Mouse (Mus musculus): ENCODE measurements around the gene Nr1h2. TPM values are rescaled to one million over a fixed set of nuclear protein-coding genes. Genes with fewer than 3 reads are reported as not detected.

The Nr1h2 gene
- polyA plus RNA-seq, 1 experiment from 2014 or later = 56.5 TPM

DNA sequence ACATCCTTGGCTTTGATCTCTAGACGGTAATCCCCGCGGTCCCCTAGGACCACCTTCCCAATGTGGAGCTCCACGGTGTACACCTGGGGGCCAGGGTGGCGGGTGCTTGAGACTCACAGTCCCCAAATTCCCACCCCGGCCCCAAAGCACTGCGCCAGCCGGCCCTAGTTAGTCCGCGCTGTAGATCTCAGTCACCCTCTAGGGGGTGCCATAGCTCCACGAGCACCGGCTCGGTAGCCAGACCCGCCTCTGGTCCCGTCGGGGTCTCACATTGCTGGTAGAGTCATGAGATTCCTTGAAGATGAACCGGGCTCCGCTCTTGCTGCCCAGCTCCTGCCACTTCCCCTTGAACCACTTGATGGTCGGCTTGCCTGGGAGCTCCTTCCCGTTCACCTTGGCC is 32.0 kb downstream of the Nr1h2 start:
- no peaks in the 10 kb centered on the region for H3K27me3 ChIP-seq (ENCODE audit: control insufficient read depth, insufficient read depth, low read length)
- no peaks in the 10 kb centered on the region for H3K9me3 ChIP-seq (ENCODE audit: control insufficient read depth, low read length)
- TF ChIP-seq EP300 (optimal IDR thresholded peaks at IDR 0.05) = no peak
- TF ChIP-seq CTCF (IDR thresholded peaks at IDR 0.05; ENCODE audit: low read depth) = peak; percentile 83
- no peak overlapping the region for H3K27ac ChIP-seq (replicated peaks)
- H3K4me2 ChIP-seq (replicated peaks; ENCODE audit: low read depth) = no peak overlapping the region; the same call in 1 of the 2 replicates
- H3K36me3 ChIP-seq (ENCODE audit: control insufficient read depth, insufficient read depth, low read length) = no peaks in the 10 kb centered on the region
- WGBS = 4% methylated on average over 14 of the region's 20 CpGs
- DNase-seq (ENCODE audit: low spot score) (peak; percentile 60), ATAC-seq (ENCODE audit: low FRiP score, low TSS enrichment) (peak; percentile 38; the same call in 1 of the 2 replicates)
- no peak overlapping the region for H3K4me3 ChIP-seq (ENCODE audit: low read depth, low read length)
- peak overlapping the region; percentile 18; the same call in 1 of the 2 replicates for H3K9ac ChIP-seq (ENCODE audit: low read length)
- H3K4me1 ChIP-seq (replicated peaks; ENCODE audit: control insufficient read depth, insufficient read depth) = peaks cover 3% of the 10 kb centered on the region; the same call in 1 of the 2 replicates

- TF ChIP-seq CTCF (IDR thresholded peaks at IDR 0.05; ENCODE audit: low read depth) = no peak
- TF ChIP-seq EP300 (optimal IDR thresholded peaks at IDR 0.05) = no peak
- no peak overlapping the region for H3K27ac ChIP-seq (replicated peaks)
- H3K9me3 ChIP-seq (ENCODE audit: control insufficient read depth, low read length) = no peaks in the 10 kb centered on the region
- WGBS = 55% methylated on average over 3 of the region's 3 CpGs
- H3K4me1 ChIP-seq (replicated peaks; ENCODE audit: control insufficient read depth, insufficient read depth) = peaks cover 3% of the 10 kb centered on the region; the same call in 1 of the 2 replicates
- no peak overlapping the region for H3K9ac ChIP-seq (ENCODE audit: low read length)
- no peaks in the 10 kb centered on the region for H3K27me3 ChIP-seq (ENCODE audit: control insufficient read depth, insufficient read depth, low read length)
- H3K36me3 ChIP-seq (ENCODE audit: control insufficient read depth, insufficient read depth, low read length) = no peaks in the 10 kb centered on the region
- DNase-seq (ENCODE audit: low spot score) = no peak
- ATAC-seq (ENCODE audit: low FRiP score, low TSS enrichment) = no peak
- no peak overlapping the region for H3K4me3 ChIP-seq (ENCODE audit: low read depth, low read length)
- H3K4me2 ChIP-seq (replicated peaks; ENCODE audit: low read depth) = no peak overlapping the region
Measured at GRCm38 (mm10) chr7:44520990-44521389, 32.8 kb downstream of the Nr1h2 start.

- Histone ChIP-seq H3K4me2 (replicated peaks; ENCODE audit: low read depth) (no peak overlapping the region), H3K4me3 (ENCODE audit: low read depth, low read length) (no peak overlapping the region), H3K27ac (replicated peaks) (no peak overlapping the region), H3K4me1 (replicated peaks; ENCODE audit: control insufficient read depth, insufficient read depth) (no peaks in the 10 kb centered on the region), H3K27me3 (ENCODE audit: control insufficient read depth, insufficient read depth, low read length) (no peaks in the 10 kb centered on the region), H3K9ac (ENCODE audit: low read length) (no peak overlapping the region), H3K9me3 (ENCODE audit: control insufficient read depth, low read length) (no peaks in the 10 kb centered on the region), H3K36me3 (ENCODE audit: control insufficient read depth, insufficient read depth, low read length) (no peaks in the 10 kb centered on the region)
- WGBS = 61% methylated on average over 9 of the region's 9 CpGs
- ATAC-seq (ENCODE audit: low FRiP score, low TSS enrichment) (no peak), DNase-seq (ENCODE audit: low spot score) (no peak)
- TF ChIP-seq EP300 (optimal IDR thresholded peaks at IDR 0.05) (no peak), CTCF (IDR thresholded peaks at IDR 0.05; ENCODE audit: low read depth) (peak; percentile 33)
Measured at GRCm38 (mm10) chr7:44519240-44519913, 34.4 kb downstream of the Nr1h2 start.

- no peak for DNase-seq (ENCODE audit: low spot score)
- Histone ChIP-seq H3K9ac (ENCODE audit: low read length) (no peak overlapping the region), H3K4me3 (ENCODE audit: low read depth, low read length) (no peak overlapping the region), H3K4me2 (replicated peaks; ENCODE audit: low read depth) (no peak overlapping the region), H3K36me3 (ENCODE audit: control insufficient read depth, insufficient read depth, low read length) (no peaks in the 10 kb centered on the region), H3K9me3 (ENCODE audit: control insufficient read depth, low read length) (no peaks in the 10 kb centered on the region), H3K4me1 (replicated peaks; ENCODE audit: control insufficient read depth, insufficient read depth) (no peaks in the 10 kb centered on the region), H3K27ac (replicated peaks) (no peak overlapping the region), H3K27me3 (ENCODE audit: control insufficient read depth, insufficient read depth, low read length) (no peaks in the 10 kb centered on the region)
- no peak for ATAC-seq (ENCODE audit: low FRiP score, low TSS enrichment)
- TF ChIP-seq CTCF (IDR thresholded peaks at IDR 0.05; ENCODE audit: low read depth) (no peak), EP300 (optimal IDR thresholded peaks at IDR 0.05) (no peak)
Measured at GRCm38 (mm10) chr7:44507491-44507890, 46.3 kb downstream of the Nr1h2 start.

- DNase-seq (ENCODE audit: low spot score) = peak; percentile 75
- H3K4me1 ChIP-seq (replicated peaks; ENCODE audit: control insufficient read depth, insufficient read depth) = no peaks in the 10 kb centered on the region
- no peak; the same call in 1 of the 2 replicates for ATAC-seq (ENCODE audit: low FRiP score, low TSS enrichment)
- H3K9ac ChIP-seq (ENCODE audit: low read length) = no peak overlapping the region
- H3K27ac ChIP-seq (replicated peaks) = no peak overlapping the region
- no peak overlapping the region for H3K4me2 ChIP-seq (replicated peaks; ENCODE audit: low read depth)
- no peaks in the 10 kb centered on the region for H3K36me3 ChIP-seq (ENCODE audit: control insufficient read depth, insufficient read depth, low read length)
- no peaks in the 10 kb centered on the region for H3K9me3 ChIP-seq (ENCODE audit: control insufficient read depth, low read length)
- no peak overlapping the region for H3K4me3 ChIP-seq (ENCODE audit: low read depth, low read length)
- WGBS = 34% methylated on average over 5 of the region's 5 CpGs
- TF ChIP-seq EP300 (optimal IDR thresholded peaks at IDR 0.05) = no peak
- TF ChIP-seq CTCF (IDR thresholded peaks at IDR 0.05; ENCODE audit: low read depth) = peak; percentile 82
- no peaks in the 10 kb centered on the region for H3K27me3 ChIP-seq (ENCODE audit: control insufficient read depth, insufficient read depth, low read length)
Measured at GRCm38 (mm10) chr7:44501563-44502115, 52.1 kb downstream of the Nr1h2 start.

GRCm38 (mm10) chr7:44500046-44500445 is 53.7 kb downstream of the Nr1h2 start:
- H3K4me1 ChIP-seq (replicated peaks; ENCODE audit: control insufficient read depth, insufficient read depth) = peaks cover 5% of the 10 kb centered on the region
- no peak overlapping the region for H3K27ac ChIP-seq (replicated peaks)
- H3K4me2 ChIP-seq (replicated peaks; ENCODE audit: low read depth) = no peak overlapping the region
- no peak overlapping the region for H3K4me3 ChIP-seq (ENCODE audit: low read depth, low read length)
- no peaks in the 10 kb centered on the region for H3K36me3 ChIP-seq (ENCODE audit: control insufficient read depth, insufficient read depth, low read length)
- H3K9ac ChIP-seq (ENCODE audit: low read length) = no peak overlapping the region
- ATAC-seq (ENCODE audit: low FRiP score, low TSS enrichment) (no peak), DNase-seq (ENCODE audit: low spot score) (no peak)
- no peak for TF ChIP-seq CTCF (IDR thresholded peaks at IDR 0.05; ENCODE audit: low read depth)
- no peaks in the 10 kb centered on the region for H3K27me3 ChIP-seq (ENCODE audit: control insufficient read depth, insufficient read depth, low read length)
- WGBS = 48% methylated on average over 20 of the region's 20 CpGs
- H3K9me3 ChIP-seq (ENCODE audit: control insufficient read depth, low read length) = no peaks in the 10 kb centered on the region

Small RNA genes lying within 50 kb of the gene (microRNA-seq; reads per million reads assigned to microRNA genes)
- not detected for gene Mir7053

Other genes with a start within 250 kb of the Nr1h2 start
- 11.1 and 11.4 TPM in 2 replicates for gene Clec11a, start 247.0 kb downstream of the Nr1h2 start, polyA plus RNA-seq (2015; fragmentation: Nextera tagmentation; extraction: Ambion mirVana)
- 0.53 and 0.61 TPM in 2 replicates for gene Shank1, start 243.7 kb downstream of the Nr1h2 start, polyA plus RNA-seq (2015; fragmentation: Nextera tagmentation; extraction: Ambion mirVana)
- gene Syt3, start 169.8 kb downstream of the Nr1h2 start, polyA plus RNA-seq (2015; fragmentation: Nextera tagmentation; extraction: Ambion mirVana) = 1.2 and 1.4 TPM in 2 replicates
- 0.68 and 0.75 TPM in 2 replicates for gene 1700008O03Rik, start 168.1 kb downstream of the Nr1h2 start, polyA plus RNA-seq (2015; fragmentation: Nextera tagmentation; extraction: Ambion mirVana)
- 0.36 and 0.52 TPM in 2 replicates for gene Lrrc4b, start 124.9 kb downstream of the Nr1h2 start, polyA plus RNA-seq (2015; fragmentation: Nextera tagmentation; extraction: Ambion mirVana)
- 0.12 and 0.21 TPM in 2 replicates for gene Aspdh, start 88.6 kb downstream of the Nr1h2 start, polyA plus RNA-seq (2015; fragmentation: Nextera tagmentation; extraction: Ambion mirVana)
- 32.8 and 33.7 TPM in 2 replicates for gene Josd2, start 86.0 kb downstream of the Nr1h2 start, polyA plus RNA-seq (2015; fragmentation: Nextera tagmentation; extraction: Ambion mirVana)
- gene Emc10, start 57.4 kb downstream of the Nr1h2 start, polyA plus RNA-seq (2015; fragmentation: Nextera tagmentation; extraction: Ambion mirVana) = 60.7 and 65.5 TPM in 2 replicates
- gene Fam71e1, start 57.4 kb downstream of the Nr1h2 start, polyA plus RNA-seq (2015; fragmentation: Nextera tagmentation; extraction: Ambion mirVana) = 5.9 and 8.3 TPM in 2 replicates
- gene Mybpc2, start 29.3 kb downstream of the Nr1h2 start, polyA plus RNA-seq (2015; fragmentation: Nextera tagmentation; extraction: Ambion mirVana) = 0.21 and 0.32 TPM in 2 replicates
- 0.13 and 0.22 TPM in 2 replicates for gene Spib, start 21.9 kb downstream of the Nr1h2 start, polyA plus RNA-seq (2015; fragmentation: Nextera tagmentation; extraction: Ambion mirVana)
- 18.7 and 18.9 TPM in 2 replicates for gene Pold1, start 5.1 kb downstream of the Nr1h2 start, polyA plus RNA-seq (2015; fragmentation: Nextera tagmentation; extraction: Ambion mirVana)
- 0.50 and 0.55 TPM in 2 replicates for gene Napsa, start 18.4 kb upstream of the Nr1h2 start, polyA plus RNA-seq (2015; fragmentation: Nextera tagmentation; extraction: Ambion mirVana)
- gene Kcnc3, start 36.7 kb upstream of the Nr1h2 start, polyA plus RNA-seq (2015; fragmentation: Nextera tagmentation; extraction: Ambion mirVana) = 0.06 and 0.10 TPM in 2 replicates
- gene Myh14, start 116.9 kb upstream of the Nr1h2 start, polyA plus RNA-seq (2015; fragmentation: Nextera tagmentation; extraction: Ambion mirVana) = 28.1 and 28.4 TPM in 2 replicates
- not detected in 2 replicates for gene Izumo2, start 154.8 kb upstream of the Nr1h2 start, polyA plus RNA-seq (2015; fragmentation: Nextera tagmentation; extraction: Ambion mirVana)
- 21.7 and 22.3 TPM in 2 replicates for gene Vrk3, start 194.5 kb upstream of the Nr1h2 start, polyA plus RNA-seq (2015; fragmentation: Nextera tagmentation; extraction: Ambion mirVana)
- gene Zfp473, start 197.1 kb upstream of the Nr1h2 start, polyA plus RNA-seq (2015; fragmentation: Nextera tagmentation; extraction: Ambion mirVana) = 0.30 and 0.42 TPM in 2 replicates